Mouse (Mus musculus) embryo, embryonic 10.5 days (tissue): ENCODE results near the gene Terb2.

Experiments
- DNase-seq: peaks from one replicate; pipeline ENCODE4 v3.0.0-alpha.2; 2015; ENCODE audit warnings: low spot score

Gene Terb2

GRCm38 (mm10) chr2:122233341-122233740 is 47.3 kb downstream of the Terb2 start:
- no peak for DNase-seq

GRCm38 (mm10) chr2:122233759-122234557 is 47.9 kb downstream of the Terb2 start:
- DNase-seq = peak; percentile 78

- DNase-seq = peak; percentile 96
Observed at GRCm38 (mm10) chr2:122234611-122235288, 48.7 kb downstream of the Terb2 start, which contains the start of gene Sord. Gene Sord, plus strand, starts transcription at chr2:122234749.

- DNase-seq = no peak
Observed at GRCm38 (mm10) chr2:122235425-122235824, 49.4 kb downstream of the Terb2 start.

- DNase-seq = no peak
Observed at GRCm38 (mm10) chr2:122236321-122236720, 50.2 kb downstream of the Terb2 start.

- DNase-seq = no peak
Observed at GRCm38 (mm10) chr2:122237891-122238470, 51.9 kb downstream of the Terb2 start.

- no peak for DNase-seq
Observed at GRCm38 (mm10) chr2:122240735-122241134, 54.7 kb downstream of the Terb2 start.

GRCm38 (mm10) chr2:122241226-122241625 is 55.2 kb downstream of the Terb2 start:
- DNase-seq = no peak

- DNase-seq = no peak
Observed at GRCm38 (mm10) chr2:122241935-122242334, 55.9 kb downstream of the Terb2 start.

GRCm38 (mm10) chr2:122243671-122244131 is 57.6 kb downstream of the Terb2 start:
- DNase-seq = peak; percentile 88

- DNase-seq = no peak
Observed at GRCm38 (mm10) chr2:122247786-122248185, 61.7 kb downstream of the Terb2 start.

GRCm38 (mm10) chr2:122255997-122256396 is 69.9 kb downstream of the Terb2 start:
- no peak for DNase-seq
